In the genomic region with DNA sequence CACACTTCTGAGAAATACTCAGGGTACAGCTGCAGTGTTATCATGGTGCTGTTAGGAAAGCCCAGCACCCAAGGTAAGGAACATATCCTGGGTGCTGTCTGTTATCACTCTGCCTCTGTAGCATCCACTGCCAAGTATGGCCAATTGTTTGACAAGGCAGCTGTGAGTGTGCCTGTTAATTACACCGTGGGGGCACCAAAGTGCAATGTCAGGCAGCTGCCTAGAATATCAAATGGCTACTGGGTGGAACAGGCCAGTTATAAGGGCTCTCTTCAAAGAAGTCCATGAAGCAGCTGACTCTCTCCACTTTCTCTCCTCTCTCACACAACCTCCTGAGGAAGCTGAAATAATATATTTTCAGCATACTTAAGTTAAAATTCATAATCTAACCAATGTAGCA, we compare ENCODE assay signal across 30 mouse cellular contexts.
DNase-seq lines count a peak whose midpoint lies in the region; ATAC-seq and TF ChIP-seq lines count a peak whose summit lies in the region.
"Had no signal": no experiment of that assay in that cellular context is flagged by ENCODE, and none has a peak within 500 bp of the region (broad histone marks: within the 10 kb centered on the region; RNA-seq: fewer than 3 reads in every experiment).

No protein-coding gene starts in this region.

- no peaks in the 10 kb centered on the region for H3K27me3 ChIP-seq in kidney, embryonic 15.5 days
- no peaks in the 10 kb centered on the region for H3K27me3 ChIP-seq in neural tube, embryonic 15.5 days (replicated peaks)
- H3K27me3 ChIP-seq in limb, embryonic 14.5 days (ENCODE audit: control insufficient read depth, insufficient read depth, low read length) = no peaks in the 10 kb centered on the region
- H3K27me3 ChIP-seq: CH12.LX; heart, embryonic 15.5 days; hindbrain, embryonic 13.5 days had no signal

- H3K9ac ChIP-seq in kidney, embryonic 15.5 days = no peak overlapping the region
- no peak overlapping the region for H3K9ac ChIP-seq in neural tube, embryonic 15.5 days (replicated peaks)
- no peak overlapping the region for H3K9ac ChIP-seq in limb, embryonic 14.5 days (ENCODE audit: low read depth, low read length, severe bottlenecking)
- H3K9ac ChIP-seq: heart, embryonic 15.5 days; hindbrain, embryonic 13.5 days; liver, embryonic 14.5 days; lung, embryonic 14.5 days had no signal

- ATAC-seq in kidney, embryonic 15.5 days (replicated peaks; ENCODE audit: low FRiP score) = 0 out of 2 replicates have a peak, but pooled peaks have one; percentile 43
- no peak for ATAC-seq in neural tube, embryonic 15.5 days (ENCODE audit: low FRiP score)
- no peak for ATAC-seq in limb, embryonic 14.5 days (ENCODE audit: low FRiP score, low read depth)
- ATAC-seq: activated CD4-positive, CD25-positive, alpha-beta regulatory T cell, adult 4 months; forebrain, embryonic 14.5 days; intestine, postnatal 0 days; midbrain, embryonic 16.5 days had no signal

- H3K9me3 ChIP-seq in kidney, embryonic 15.5 days (replicated peaks) = no peaks in the 10 kb centered on the region
- H3K9me3 ChIP-seq in neural tube, embryonic 15.5 days (replicated peaks) = no peaks in the 10 kb centered on the region
- no peaks in the 10 kb centered on the region for H3K9me3 ChIP-seq in limb, embryonic 14.5 days (ENCODE audit: control insufficient read depth, low read length)
- H3K9me3 ChIP-seq: heart, embryonic 10.5 days; heart, embryonic 15.5 days; hindbrain, embryonic 13.5 days had no signal

- H3K4me3 ChIP-seq in kidney, embryonic 15.5 days (replicated peaks) = no peak overlapping the region
- H3K4me3 ChIP-seq in neural tube, embryonic 15.5 days (replicated peaks) = no peak overlapping the region
- H3K4me3 ChIP-seq in limb, embryonic 14.5 days (replicated peaks; ENCODE audit: low read length) = no peak overlapping the region
- H3K4me3 ChIP-seq: heart, embryonic 10.5 days; heart, embryonic 15.5 days; hindbrain, embryonic 13.5 days had no signal

- no peak overlapping the region for H3K4me2 ChIP-seq in kidney, embryonic 15.5 days
- no peak overlapping the region for H3K4me2 ChIP-seq in neural tube, embryonic 15.5 days
- no peak overlapping the region for H3K4me2 ChIP-seq in limb, embryonic 14.5 days (replicated peaks; ENCODE audit: low read depth, low read length, severe bottlenecking)
- H3K4me2 ChIP-seq: heart, embryonic 15.5 days; hindbrain, embryonic 13.5 days; lung, embryonic 14.5 days had no signal

- no peak overlapping the region for H3K27ac ChIP-seq in kidney, embryonic 15.5 days
- H3K27ac ChIP-seq in neural tube, embryonic 15.5 days (replicated peaks) = no peak overlapping the region
- H3K27ac ChIP-seq in limb, embryonic 14.5 days (replicated peaks; ENCODE audit: low read depth, low read length) = no peak overlapping the region
- H3K27ac ChIP-seq: heart, embryonic 10.5 days; heart, embryonic 15.5 days; hindbrain, embryonic 13.5 days; liver, embryonic 14.5 days had no signal

- no peaks in the 10 kb centered on the region for H3K4me1 ChIP-seq in kidney, embryonic 15.5 days
- no peaks in the 10 kb centered on the region for H3K4me1 ChIP-seq in neural tube, embryonic 15.5 days
- no peaks in the 10 kb centered on the region for H3K4me1 ChIP-seq in limb, embryonic 14.5 days (ENCODE audit: control insufficient read depth, insufficient read depth, low read length)
- H3K4me1 ChIP-seq: heart, embryonic 10.5 days; heart, embryonic 15.5 days; hindbrain, embryonic 13.5 days had no signal

- H3K36me3 ChIP-seq in kidney, embryonic 15.5 days = no peaks in the 10 kb centered on the region
- H3K36me3 ChIP-seq in neural tube, embryonic 15.5 days = no peaks in the 10 kb centered on the region
- no peaks in the 10 kb centered on the region for H3K36me3 ChIP-seq in limb, embryonic 14.5 days (ENCODE audit: control insufficient read depth, insufficient read depth, low read length)
- H3K36me3 ChIP-seq: heart, embryonic 10.5 days; heart, embryonic 15.5 days; hindbrain, embryonic 13.5 days had no signal

- 22% methylated on average over 1 of the region's 1 CpGs for WGBS in kidney, embryonic 15.5 days
- WGBS in neural tube, embryonic 15.5 days = 25% methylated on average over 1 of the region's 1 CpGs
- WGBS in limb, embryonic 14.5 days = 14% methylated on average over 1 of the region's 1 CpGs

- DNase-seq in kidney, postnatal 10 days = no peak
- peak; percentile 12 for DNase-seq in neural tube, embryonic 10.5 days (ENCODE audit: extremely low spot score, low spot score)
- peak; percentile 9 for DNase-seq in limb, embryonic 14.5 days (ENCODE audit: low spot score)
- DNase-seq in natural killer cell, adult 2 months (ENCODE audit: low spot score in 2 of 2) = no peak
- DNase-seq in cerebellum, postnatal 14 days = no peak
- DNase-seq: adrenal gland, adult 2 months; adrenal gland, postnatal 36 days; cerebellum, adult 2 months; cerebellum, postnatal 36 days; gastrocnemius, postnatal 25 days; heart, adult 11 months; heart, postnatal 36 days; kidney, adult 9 months; kidney, postnatal 36 days; liver; lung, embryonic 14.5 days; right cerebral cortex, adult 18-20 months; spleen, adult 18-20 months; thymus, postnatal 14 days had no signal

- no peak for TF ChIP-seq POLR2A in limb, embryonic 14.5 days (IDR thresholded peaks at IDR 0.05; ENCODE audit: borderline replicate concordance, extremely low read depth, insufficient read depth, insufficient read length)

Comparison
In these comparisons a context has a peak if more than half of its experiments do, and no peak if none do; other contexts are left out.
1. DNase-seq: peak in neural tube, embryonic 10.5 days (single experiment) and limb, embryonic 14.5 days (single experiment); none in kidney, postnatal 10 days (single experiment), natural killer cell, adult 2 months (0 of 2) and cerebellum, postnatal 14 days (0 of 2).